Mouse (Mus musculus): ENCODE results near the gene Vmn2r83. TPM values are rescaled to one million over a fixed set of nuclear protein-coding genes. Genes with fewer than 3 reads are reported as not detected.
"Not testable (repeated sequence)": the region's sequence is repeated elsewhere in the genome, so short reads cannot be mapped to it uniquely, and the experiment has no call there.

Vmn2r83 gene
- not detected in 2 replicates for total RNA-seq (2014; rRNA removed)
- polyA plus RNA-seq (2015; fragmentation: Nextera tagmentation; extraction: Ambion mirVana), result 0.04 TPM in 1 of 2 replicates, not detected in the other

- H3K4me1 ChIP-seq (ENCODE audit: insufficient read depth, low read length), result no peaks in the 10 kb centered on the region
- TF ChIP-seq CTCF (IDR thresholded peaks at IDR 0.05; ENCODE audit: low read depth), result no peak
- H3K9me3 ChIP-seq (ENCODE audit: low read length), result no peaks in the 10 kb centered on the region
- no peak within 1 kb of the TSS for H3K4me2 ChIP-seq (ENCODE audit: low read depth, low read length)
- H3K4me3 ChIP-seq (ENCODE audit: low read length), result no peak within 1 kb of the TSS
- ATAC-seq, result no peak
- H3K36me3 ChIP-seq (ENCODE audit: insufficient read depth, low read length), result no peaks in the 10 kb centered on the region
- H3K9ac ChIP-seq (replicated peaks; ENCODE audit: low read length), result no peak within 1 kb of the TSS
- no peak within 1 kb of the TSS for H3K27ac ChIP-seq
- DNase-seq (ENCODE audit: low spot score), result no peak
- no peaks in the 10 kb centered on the region for H3K27me3 ChIP-seq (ENCODE audit: insufficient read depth, low read length)
Measured at GRCm38 (mm10) chr10:79468431-79468830, at the start of gene Vmn2r83. Vmn2r83 (plus strand) TSS chr10:79468731.

- not testable (repeated sequence) for H3K27ac ChIP-seq; ATAC-seq; H3K9ac ChIP-seq (replicated peaks; ENCODE audit: low read length); H3K4me3 ChIP-seq (ENCODE audit: low read length); H3K4me1 ChIP-seq (ENCODE audit: insufficient read depth, low read length); H3K27me3 ChIP-seq (ENCODE audit: insufficient read depth, low read length); H3K9me3 ChIP-seq (ENCODE audit: low read length); DNase-seq (ENCODE audit: low spot score); H3K36me3 ChIP-seq (ENCODE audit: insufficient read depth, low read length); H3K4me2 ChIP-seq (ENCODE audit: low read depth, low read length)
- 90% methylated on average over 23 of the region's 23 CpGs for WGBS
Measured at GRCm38 (mm10) chr10:79435141-79435820, 33.2 kb upstream of the Vmn2r83 start.

GRCm38 (mm10) chr10:79495886-79496285, 27.4 kb downstream of the Vmn2r83 start:
- WGBS, result 49% methylated on average over 3 of the region's 3 CpGs
- DNase-seq (ENCODE audit: low spot score), result no peak
- H3K27ac ChIP-seq, result no peak overlapping the region

GRCm38 (mm10) chr10:79496701-79497288, 28.3 kb downstream of the Vmn2r83 start:
- Histone ChIP-seq H3K4me1 (ENCODE audit: insufficient read depth, low read length) (no peaks in the 10 kb centered on the region), H3K9ac (replicated peaks; ENCODE audit: low read length) (no peak overlapping the region), H3K4me3 (ENCODE audit: low read length) (no peak overlapping the region), H3K36me3 (ENCODE audit: insufficient read depth, low read length) (no peaks in the 10 kb centered on the region), H3K27ac (no peak overlapping the region), H3K27me3 (ENCODE audit: insufficient read depth, low read length) (no peaks in the 10 kb centered on the region), H3K9me3 (ENCODE audit: low read length) (no peaks in the 10 kb centered on the region), H3K4me2 (ENCODE audit: low read depth, low read length) (no peak overlapping the region)
- no peak for TF ChIP-seq CTCF (IDR thresholded peaks at IDR 0.05; ENCODE audit: low read depth)
- ATAC-seq (no peak), DNase-seq (ENCODE audit: low spot score) (no peak)
- WGBS, result 44% methylated on average over 2 of the region's 2 CpGs

More at GRCm38 (mm10) chr10:79495886-79496285, 27.4 kb downstream of the Vmn2r83 start:
- Histone ChIP-seq H3K4me3 (ENCODE audit: low read length) (no peak overlapping the region), H3K36me3 (ENCODE audit: insufficient read depth, low read length) (no peaks in the 10 kb centered on the region), H3K9ac (replicated peaks; ENCODE audit: low read length) (no peak overlapping the region), H3K4me1 (ENCODE audit: insufficient read depth, low read length) (no peaks in the 10 kb centered on the region), H3K27me3 (ENCODE audit: insufficient read depth, low read length) (no peaks in the 10 kb centered on the region), H3K9me3 (ENCODE audit: low read length) (no peaks in the 10 kb centered on the region), H3K4me2 (ENCODE audit: low read depth, low read length) (no peak overlapping the region)
- ATAC-seq, result no peak
- TF ChIP-seq CTCF (IDR thresholded peaks at IDR 0.05; ENCODE audit: low read depth), result no peak

- Histone ChIP-seq H3K9me3 (ENCODE audit: low read length) (no peaks in the 10 kb centered on the region), H3K27ac (no peak overlapping the region), H3K27me3 (ENCODE audit: insufficient read depth, low read length) (no peaks in the 10 kb centered on the region), H3K4me1 (ENCODE audit: insufficient read depth, low read length) (no peaks in the 10 kb centered on the region), H3K4me3 (ENCODE audit: low read length) (no peak overlapping the region), H3K4me2 (ENCODE audit: low read depth, low read length) (no peak overlapping the region), H3K9ac (replicated peaks; ENCODE audit: low read length) (no peak overlapping the region), H3K36me3 (ENCODE audit: insufficient read depth, low read length) (no peaks in the 10 kb centered on the region)
- 68% methylated on average over 6 of the region's 6 CpGs for WGBS
- peak; percentile 19 for TF ChIP-seq CTCF (IDR thresholded peaks at IDR 0.05; ENCODE audit: low read depth)
- DNase-seq (ENCODE audit: low spot score) (peak; percentile 31), ATAC-seq (no peak)
Measured at GRCm38 (mm10) chr10:79502830-79503644, 34.5 kb downstream of the Vmn2r83 start.

- Histone ChIP-seq H3K27me3 (ENCODE audit: insufficient read depth, low read length) (no peaks in the 10 kb centered on the region), H3K36me3 (ENCODE audit: insufficient read depth, low read length) (no peaks in the 10 kb centered on the region), H3K27ac (no peak overlapping the region), H3K4me2 (ENCODE audit: low read depth, low read length) (no peak overlapping the region), H3K9me3 (ENCODE audit: low read length) (no peaks in the 10 kb centered on the region), H3K4me3 (ENCODE audit: low read length) (no peak overlapping the region), H3K9ac (replicated peaks; ENCODE audit: low read length) (no peak overlapping the region), H3K4me1 (ENCODE audit: insufficient read depth, low read length) (no peaks in the 10 kb centered on the region)
- 92% methylated on average over 2 of the region's 2 CpGs for WGBS
- no peak for ATAC-seq
- DNase-seq (ENCODE audit: low spot score), result no peak
- TF ChIP-seq CTCF (IDR thresholded peaks at IDR 0.05; ENCODE audit: low read depth), result no peak
Measured at GRCm38 (mm10) chr10:79506709-79507108, 38.2 kb downstream of the Vmn2r83 start.

All from hindbrain, postnatal 0 days (tissue).